Mouse (Mus musculus) lung, postnatal 0 days (tissue): ENCODE results near the gene Dnase1l3. TPM values are rescaled to one million over a fixed set of nuclear protein-coding genes. Genes with fewer than 3 reads are reported as not detected.

Experiments
- ATAC-seq: fragments of 200-750 bp; cut with Nextera tagmentation; 2 replicates; pipeline ENCODE4 v1.8.0; 2017; ENCODE audit warnings: moderate library complexity
- DNase-seq: peaks from one replicate; pipeline ENCODE4 v3.0.0-alpha.2; 2016; ENCODE audit warnings: low spot score
- H3K27ac ChIP-seq: fragments of 300-500 bp; sonication (generic); 2 replicates; pipeline ENCODE4 v1.5.1; 2014; ENCODE audit warnings: antibody characterized with exemption, mild to moderate bottlenecking, low read length, mixed read lengths
- H3K27me3 ChIP-seq: fragments of 300-500 bp; sonication (generic); replicated peaks from 2 replicates; pipeline ENCODE4 v1.6.1; 2014; ENCODE audit warnings: low read length, mixed read lengths; ENCODE audit not compliant: insufficient read depth
- H3K36me3 ChIP-seq: fragments of 300-500 bp; sonication (generic); 2 replicates; pipeline ENCODE4 v1.6.1; 2014; ENCODE audit warnings: low read length, mixed read lengths; ENCODE audit not compliant: insufficient read depth
- H3K4me1 ChIP-seq: fragments of 300-500 bp; sonication (generic); 2 replicates; pipeline ENCODE4 v1.6.1; 2014; ENCODE audit warnings: antibody characterized with exemption, low read depth, low read length, mixed read lengths; ENCODE audit not compliant: insufficient read depth
- H3K4me2 ChIP-seq: fragments of 300-500 bp; sonication (generic); replicated peaks from 2 replicates; pipeline ENCODE4 v1.6.1; 2014; ENCODE audit warnings: low read depth, mild to moderate bottlenecking, low read length, moderate library complexity, mixed read lengths
- H3K4me3 ChIP-seq: fragments of 300-500 bp; sonication (generic); 2 replicates; pipeline ENCODE4 v1.5.1; 2014; ENCODE audit warnings: low read depth, low read length
- H3K9ac ChIP-seq: fragments of 300-500 bp; sonication (generic); replicated peaks from 2 replicates; pipeline ENCODE4 v1.6.1; 2014; ENCODE audit warnings: low read depth, mild to moderate bottlenecking
- H3K9me3 ChIP-seq: fragments of 300-500 bp; sonication (generic); 2 replicates; pipeline ENCODE4 v1.6.1; 2016; ENCODE audit warnings: low read length, mixed read lengths
- CTCF ChIP-seq: IDR thresholded peaks from 2 replicates; pipeline ENCODE4 v1.5.1; 2016; ENCODE audit warnings: antibody characterized with exemption, mild to moderate bottlenecking
- EP300 ChIP-seq: IDR thresholded peaks from 2 replicates; pipeline ENCODE4 v1.6.1; 2016; ENCODE audit warnings: antibody characterized with exemption, mild to moderate bottlenecking, control low read depth
- WGBS: fragments of 180-500 bp; shearing (Covaris S2); extraction: QIAGEN DNeasy Blood & Tissue Kit; methylation state at CpG from one replicate; pipeline ENCODE4 v1.1.7; 2014; 5-methylcytosine and 5-hydroxymethylcytosine counted together
- polyA plus RNA-seq: library from polyadenylated mRNA; unstranded; fragments of >200 nt; fragmentation: Nextera tagmentation; extraction: Ambion mirVana; gene quantifications from 2 replicates; pipeline ENCODE4 v1.2.1, GENCODE M21; 2015

Dnase1l3 gene
- polyA plus RNA-seq, 1 experiment from 2014 or later, result 0.07 TPM

- Histone ChIP-seq H3K27me3 (no peaks in the 10 kb centered on the region), H3K4me1 (peaks cover 4% of the 10 kb centered on the region; the same call in 1 of the 2 replicates), H3K9me3 (no peaks in the 10 kb centered on the region), H3K9ac (no peak overlapping the region), H3K36me3 (peaks cover 6% of the 10 kb centered on the region; the same call in 1 of the 2 replicates), H3K27ac (no peak overlapping the region), H3K4me2 (no peak overlapping the region), H3K4me3 (no peak overlapping the region)
- DNase-seq (no peak), ATAC-seq (no peak)
- TF ChIP-seq CTCF (no peak), EP300 (no peak)
- 78% methylated on average over 9 of the region's 9 CpGs for WGBS
These were observed 43.1 kb downstream of the Dnase1l3 start for GRCm38 (mm10) chr14:7951234-7951633.

- WGBS, result 56% methylated on average over 5 of the region's 5 CpGs
- H3K36me3 ChIP-seq, result 0 out of 2 replicates have a peak, but pooled peaks cover 6% of the 10 kb centered on the region
- no peak overlapping the region for H3K4me2 ChIP-seq
These were observed 49.1 kb downstream of the Dnase1l3 start for GRCm38 (mm10) chr14:7945261-7945660.

GRCm38 (mm10) chr14:7944349-7945039 is 49.9 kb downstream of the Dnase1l3 start:
- no peak for DNase-seq
- Histone ChIP-seq H3K9me3 (no peaks in the 10 kb centered on the region), H3K27me3 (no peaks in the 10 kb centered on the region), H3K36me3 (0 out of 2 replicates have a peak, but pooled peaks cover 6% of the 10 kb centered on the region), H3K4me1 (peaks cover 10% of the 10 kb centered on the region; the same call in 1 of the 2 replicates), H3K4me2 (no peak overlapping the region), H3K27ac (no peak overlapping the region), H3K4me3 (no peak overlapping the region), H3K9ac (no peak overlapping the region)
- 42% methylated on average over 8 of the region's 8 CpGs for WGBS
- ATAC-seq, result no peak
- TF ChIP-seq EP300 (no peak), CTCF (peak; percentile 54)

More at GRCm38 (mm10) chr14:7945261-7945660, 49.1 kb downstream of the Dnase1l3 start:
- H3K9ac ChIP-seq, result no peak overlapping the region
- ATAC-seq (peak; percentile 64), DNase-seq (peak; percentile 55)
- H3K9me3 ChIP-seq, result no peaks in the 10 kb centered on the region
- peaks cover 10% of the 10 kb centered on the region; the same call in 1 of the 2 replicates for H3K4me1 ChIP-seq
- H3K27ac ChIP-seq, result no peak overlapping the region
- H3K4me3 ChIP-seq, result no peak overlapping the region
- TF ChIP-seq EP300 (no peak), CTCF (no peak)
- H3K27me3 ChIP-seq, result no peaks in the 10 kb centered on the region

- Histone ChIP-seq H3K4me3 (no peak overlapping the region), H3K9ac (no peak overlapping the region), H3K4me1 (peaks cover 10% of the 10 kb centered on the region; the same call in 1 of the 2 replicates), H3K27me3 (no peaks in the 10 kb centered on the region), H3K4me2 (no peak overlapping the region), H3K9me3 (no peaks in the 10 kb centered on the region), H3K36me3 (0 out of 2 replicates have a peak, but pooled peaks cover 6% of the 10 kb centered on the region), H3K27ac (peak overlapping the region; percentile 9)
- DNase-seq, result no peak
- 41% methylated on average over 3 of the region's 3 CpGs for WGBS
- ATAC-seq, result peak; percentile 18
- TF ChIP-seq CTCF, result no peak
- TF ChIP-seq EP300, result no peak
These were observed 50.6 kb downstream of the Dnase1l3 start for GRCm38 (mm10) chr14:7943801-7944135.

GRCm38 (mm10) chr14:7943101-7943800 is 51.1 kb downstream of the Dnase1l3 start:
- no peaks in the 10 kb centered on the region for H3K27me3 ChIP-seq
- WGBS, result 35% methylated on average over 7 of the region's 7 CpGs
- ATAC-seq, result peak; percentile 81

GRCm38 (mm10) chr14:7941413-7941812 is 53.0 kb downstream of the Dnase1l3 start:
- WGBS, result 54% methylated on average over 5 of the region's 5 CpGs
- no peaks in the 10 kb centered on the region for H3K9me3 ChIP-seq
- no peak overlapping the region for H3K9ac ChIP-seq
- H3K36me3 ChIP-seq, result no peaks in the 10 kb centered on the region
- TF ChIP-seq CTCF (no peak), EP300 (no peak)
- no peak overlapping the region for H3K4me3 ChIP-seq
- no peak for ATAC-seq
- peaks cover 10% of the 10 kb centered on the region; the same call in 1 of the 2 replicates for H3K4me1 ChIP-seq
- no peak overlapping the region for H3K4me2 ChIP-seq
- no peak overlapping the region for H3K27ac ChIP-seq
- H3K27me3 ChIP-seq, result no peaks in the 10 kb centered on the region
- no peak for DNase-seq

More at GRCm38 (mm10) chr14:7943101-7943800, 51.1 kb downstream of the Dnase1l3 start:
- DNase-seq, result peak; percentile 70
- Histone ChIP-seq H3K9ac (no peak overlapping the region), H3K4me3 (no peak overlapping the region), H3K36me3 (0 out of 2 replicates have a peak, but pooled peaks cover 3% of the 10 kb centered on the region), H3K9me3 (no peaks in the 10 kb centered on the region), H3K4me2 (no peak overlapping the region), H3K27ac (peak overlapping the region; percentile 9; the same call in 1 of the 2 replicates), H3K4me1 (peaks cover 10% of the 10 kb centered on the region; the same call in 1 of the 2 replicates)
- no peak for TF ChIP-seq CTCF
- TF ChIP-seq EP300, result no peak
